Mouse (Mus musculus) T-cell, adult 66 days (primary cell): ENCODE results near the gene Olfr143. TPM values are rescaled to one million over a fixed set of nuclear protein-coding genes. Genes with fewer than 3 reads are reported as not detected.

ENCODE experiments used
- total RNA-seq, 2 experiments: library from RNA; stranded (reverse); gene quantifications; 3 replicates in 1 of 2; 4 replicates in 1 of 2; pipeline ENCODE4 v1.2.4; 2023

Gene Olfr143
- total RNA-seq: not detected

DNA sequence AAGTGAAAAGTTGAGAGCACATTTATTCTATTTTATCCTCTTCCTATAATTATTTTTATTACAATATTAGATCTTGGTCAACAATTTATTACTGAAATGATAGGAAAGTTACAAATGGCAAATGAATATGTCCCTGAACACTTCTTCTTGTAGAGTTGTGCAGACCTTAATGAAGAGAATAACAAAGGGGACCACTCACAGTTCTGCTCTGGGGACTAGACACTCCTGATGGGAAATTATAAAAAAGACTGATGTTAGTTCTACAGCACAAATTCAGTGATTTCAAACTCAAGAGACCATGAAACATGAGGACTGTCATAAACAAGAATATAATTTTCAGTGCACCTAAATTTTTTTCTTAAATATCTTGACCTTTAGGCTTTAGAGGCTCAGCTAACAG is at the start of gene Olfr143:
TSS of gene Olfr143 (plus strand) at position 301 of the 400 bp plus-strand sequence.

DNA sequence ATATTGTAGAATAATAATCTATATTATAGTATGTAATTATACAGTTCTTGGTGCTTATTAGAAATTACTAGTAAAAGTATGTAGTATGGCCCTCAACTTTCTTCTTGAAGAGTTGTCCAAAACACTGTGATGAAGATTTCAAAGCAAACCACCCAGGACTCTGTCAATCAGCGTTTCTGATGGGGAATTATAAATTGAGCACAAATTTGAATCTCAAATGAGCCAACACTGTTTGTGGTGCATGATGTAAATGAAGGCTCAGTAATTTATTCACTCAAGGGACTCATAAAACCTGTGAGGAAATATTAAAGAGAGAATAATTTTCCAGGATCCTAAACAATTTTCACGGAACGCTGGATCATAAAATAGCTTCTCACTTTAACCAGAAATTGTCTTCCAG is 44.5 kb upstream of the Olfr143 start, which contains the start of gene Olfr893:
TSS of gene Olfr893 (plus strand) at position 301 of the 400 bp plus-strand sequence.

DNA sequence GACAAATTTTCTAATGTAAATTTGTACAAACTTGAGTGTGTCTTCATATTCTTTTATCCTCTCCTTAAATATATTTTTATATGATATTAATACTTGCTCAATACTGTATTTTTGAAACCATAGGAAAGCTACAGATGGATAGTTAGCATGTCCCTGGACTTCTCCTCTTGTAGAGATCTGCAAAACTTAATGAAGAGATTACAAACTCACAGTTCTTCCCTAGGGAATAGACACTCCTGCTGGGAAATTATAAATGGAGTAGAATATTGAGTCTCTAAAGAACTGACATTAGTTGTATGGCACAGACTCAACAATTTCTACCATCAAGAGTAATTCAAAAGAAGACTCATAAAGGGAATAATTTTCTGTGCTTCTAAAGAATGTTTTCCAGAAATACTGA is 34.8 kb upstream of the Olfr143 start, which contains the start of gene Olfr894:
TSS of gene Olfr894 (plus strand) at position 301 of the 400 bp plus-strand sequence.

DNA sequence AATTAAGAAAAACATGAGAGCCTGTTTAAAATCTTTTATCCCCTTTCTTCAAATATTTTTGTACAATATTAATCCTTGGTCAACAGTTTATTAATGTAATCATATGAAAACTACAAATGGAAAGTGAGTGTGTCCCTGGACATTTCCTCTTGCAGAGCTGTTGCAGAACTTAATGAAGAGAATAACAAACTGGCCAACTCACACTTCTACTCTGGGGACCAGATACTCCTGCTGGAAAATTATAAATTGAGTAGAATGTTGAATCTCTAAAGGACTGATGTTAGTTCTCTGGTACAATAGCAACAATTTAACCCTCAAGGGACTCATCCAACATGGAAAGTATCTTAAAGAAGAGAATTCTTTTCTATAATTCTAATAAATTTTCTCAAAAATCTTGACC is 15.0 kb downstream of the Olfr143 start, which contains the start of gene Olfr895:
TSS of gene Olfr895 (plus strand) at position 301 of the 400 bp plus-strand sequence.

DNA sequence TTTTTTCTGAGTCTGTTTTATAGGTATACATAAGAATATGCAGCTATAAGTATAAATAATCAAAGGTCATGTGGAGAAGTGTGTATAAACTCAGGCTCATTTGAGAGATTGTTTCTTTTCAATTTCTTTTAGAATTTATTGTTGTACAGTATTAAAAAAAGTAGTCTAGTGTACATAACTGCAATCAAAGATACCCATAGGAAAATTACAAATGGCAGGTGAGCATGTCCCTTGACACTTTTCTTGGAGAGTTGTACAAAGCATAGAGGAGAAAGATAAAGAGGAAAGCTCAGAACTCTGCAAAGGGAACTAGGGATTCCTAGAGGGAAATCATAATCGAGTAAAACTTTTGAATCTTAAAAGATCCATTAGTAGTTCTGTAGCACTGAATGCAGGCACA is 38.2 kb downstream of the Olfr143 start, which contains the start of gene Olfr896-ps1:
TSS of gene Olfr896-ps1 (plus strand) at position 301 of the 400 bp plus-strand sequence.

Other genes starting within 250 kb of the Olfr143 start
- gene Olfr883, start 227.0 kb upstream of the Olfr143 start, total RNA-seq: not detected
- gene Olfr884, start 206.2 kb upstream of the Olfr143 start, total RNA-seq: not detected
- not detected for gene Olfr885, start 191.5 kb upstream of the Olfr143 start, total RNA-seq
- not detected for gene Olfr887, start 168.7 kb upstream of the Olfr143 start, total RNA-seq
- not detected for gene Olfr888, start 144.6 kb upstream of the Olfr143 start, total RNA-seq
- gene Olfr889, start 137.6 kb upstream of the Olfr143 start, total RNA-seq: not detected
- gene Olfr890, start 110.3 kb upstream of the Olfr143 start, total RNA-seq: not detected
- not detected for gene Olfr891, start 72.0 kb upstream of the Olfr143 start, total RNA-seq
- gene Olfr893, start 44.4 kb upstream of the Olfr143 start, total RNA-seq: not detected
- gene Olfr894, start 34.7 kb upstream of the Olfr143 start, total RNA-seq: not detected
- gene Olfr895, start 15.1 kb downstream of the Olfr143 start, total RNA-seq: not detected
- gene Olfr896-ps1, start 38.3 kb downstream of the Olfr143 start, total RNA-seq: not detected
- not detected for gene Olfr25, start 76.3 kb downstream of the Olfr143 start, total RNA-seq
- gene Olfr898, start 95.6 kb downstream of the Olfr143 start, total RNA-seq: not detected
- gene Olfr250, start 114.1 kb downstream of the Olfr143 start, total RNA-seq: not detected
- gene Olfr251, start 124.3 kb downstream of the Olfr143 start, total RNA-seq: not detected
- not detected for gene Olfr147, start 148.9 kb downstream of the Olfr143 start, total RNA-seq
- gene Olfr901, start 176.7 kb downstream of the Olfr143 start, total RNA-seq: not detected
- gene Olfr902, start 194.9 kb downstream of the Olfr143 start, total RNA-seq: not detected
- not detected for gene Olfr904, start 210.4 kb downstream of the Olfr143 start, total RNA-seq
- gene Olfr905, start 218.3 kb downstream of the Olfr143 start, total RNA-seq: not detected
- not detected for gene Olfr906, start 234.3 kb downstream of the Olfr143 start, total RNA-seq
- gene Olfr907, start 243.0 kb downstream of the Olfr143 start, total RNA-seq: not detected